Comparison of ENCODE assay signal across 26 mouse cellular contexts in the genomic region with DNA sequence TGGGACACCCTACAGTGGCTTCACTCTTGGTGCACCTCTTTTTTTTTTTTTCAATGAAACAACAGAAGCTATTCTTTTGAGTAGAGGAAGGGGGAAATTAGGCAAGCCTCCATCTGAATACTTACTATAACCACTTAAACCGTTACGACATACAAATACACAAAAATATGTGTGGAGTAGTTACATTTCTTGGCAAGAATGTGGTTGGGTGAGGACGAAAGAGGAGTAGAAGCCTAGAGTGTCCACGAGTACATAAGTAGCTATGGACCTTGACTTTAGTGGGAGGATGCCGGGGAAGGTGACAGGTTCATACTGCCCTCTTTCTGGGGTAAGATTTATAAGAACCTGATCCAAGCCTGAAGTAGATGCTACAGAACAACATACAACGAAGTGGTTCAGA. TPM values are rescaled to one million over a fixed set of nuclear protein-coding genes. Genes with fewer than 3 reads are reported as not detected.
DNase-seq lines count a peak whose midpoint lies in the region; ATAC-seq and TF ChIP-seq lines count a peak whose summit lies in the region.
"Had no signal": no experiment of that assay in that cellular context is flagged by ENCODE, and none has a peak within 500 bp of the region (broad histone marks: within the 10 kb centered on the region; RNA-seq: fewer than 3 reads in every experiment).

No protein-coding gene starts in this region.

- H3K27me3 ChIP-seq in lung, postnatal 0 days (replicated peaks; ENCODE audit: insufficient read depth, low read length), result no peaks in the 10 kb centered on the region
- H3K27me3 ChIP-seq in CH12.LX (replicated peaks), result no peaks in the 10 kb centered on the region
- H3K27me3 ChIP-seq: heart, embryonic 12.5 days; heart, embryonic 15.5 days had no signal

- H3K9me3 ChIP-seq in lung, postnatal 0 days (ENCODE audit: low read length), result no peaks in the 10 kb centered on the region
- no peaks in the 10 kb centered on the region for H3K9me3 ChIP-seq in CH12.LX (replicated peaks; ENCODE audit: low read length)
- H3K9me3 ChIP-seq: forebrain, embryonic 10.5 days; G1E; heart, embryonic 12.5 days; heart, embryonic 15.5 days had no signal

- H3K4me1 ChIP-seq in lung, postnatal 0 days (ENCODE audit: insufficient read depth, low read depth, low read length), result no peaks in the 10 kb centered on the region
- no peaks in the 10 kb centered on the region for H3K4me1 ChIP-seq in CH12.LX (ENCODE audit: control insufficient read depth in 1 of 2, insufficient read depth in 2 of 2)
- H3K4me1 ChIP-seq: heart, embryonic 12.5 days; heart, embryonic 15.5 days had no signal

- DNase-seq in heart, adult 11 months, result peak; percentile 60
- DNase-seq in heart, postnatal 10 days, result no peak
- peak; percentile 89 for DNase-seq in lung, postnatal 0 days (ENCODE audit: low spot score)
- DNase-seq in lung, postnatal 10 days, result no peak
- no peak for DNase-seq in CH12.LX (ENCODE audit: extremely low read depth)
- no peak for DNase-seq in spleen, adult 12 weeks (ENCODE audit: low spot score)
- DNase-seq: adrenal gland, postnatal 10 days; adrenal gland, postnatal 36 days; cerebellum, adult 18-20 months; cerebellum, adult 9-10 months; cerebellum, postnatal 14 days; forebrain, postnatal 0 days; gastrocnemius, adult 2 months; gastrocnemius, postnatal 14 days; heart, adult 2 months; heart, postnatal 14 days; heart, postnatal 4 days had no signal

- H3K4me3 ChIP-seq in lung, postnatal 0 days (ENCODE audit: low read depth, low read length), result no peak overlapping the region
- H3K4me3 ChIP-seq in CH12.LX (replicated peaks in 1 of 3; ENCODE audit: low read depth in 2 of 3, low read length in 2 of 3, poor library complexity in 1 of 3), result no peak overlapping the region
- H3K4me3 ChIP-seq: forebrain, embryonic 10.5 days; gastrocnemius, adult 2 months; heart, adult 2 months; heart, embryonic 12.5 days; heart, embryonic 15.5 days had no signal

- peak; percentile 90 for TF ChIP-seq EP300 in lung, postnatal 0 days (IDR thresholded peaks at IDR 0.05)
- TF ChIP-seq EP300 in CH12.LX (IDR thresholded peaks at IDR 0.05; ENCODE audit: low read length), result no peak

- H3K79me2 ChIP-seq in CH12.LX (replicated peaks; ENCODE audit: control insufficient read depth, extremely low read depth, insufficient read depth, poor library complexity, severe bottlenecking), result no peaks in the 10 kb centered on the region

- no peak for TF ChIP-seq POLR2A in CH12.LX (IDR thresholded peaks at IDR 0.05; ENCODE audit: low read depth, low read length)

- H3K27ac ChIP-seq in lung, postnatal 0 days (ENCODE audit: low read length), result no peak overlapping the region
- H3K27ac ChIP-seq in CH12.LX (ENCODE audit: insufficient read depth, low read depth), result no peak overlapping the region
- H3K27ac ChIP-seq: forebrain, embryonic 10.5 days; gastrocnemius, adult 2 months; heart, adult 2 months; heart, embryonic 15.5 days; hindbrain, embryonic 14.5 days; hindbrain, postnatal 0 days had no signal

- dilution Hi-C loops in CH12.LX (cut with MboI; ENCODE audit: extremely low pct_ligation_motif_present, extremely low pct_unique_long_range_greater_than_20kb, low sequenced_read_pairs), result no loop called here

- no peak overlapping the region for H3K4me2 ChIP-seq in lung, postnatal 0 days (replicated peaks; ENCODE audit: low read depth, low read length)
- peak overlapping the region; percentile 15; the same call in 1 of the 2 replicates for H3K4me2 ChIP-seq in CH12.LX (ENCODE audit: insufficient read depth, low read depth, poor library complexity, severe bottlenecking)
- H3K4me2 ChIP-seq: heart, embryonic 12.5 days; heart, embryonic 15.5 days; hindbrain, embryonic 14.5 days had no signal

- TF ChIP-seq CTCF in lung, postnatal 0 days (IDR thresholded peaks at IDR 0.05), result no peak
- no peak for TF ChIP-seq CTCF in CH12.LX (conservative IDR thresholded peaks at IDR 0.05 in 1 of 2, IDR thresholded peaks at IDR 0.05 in 1 of 2; ENCODE audit: low read depth in 2 of 2, low read length in 2 of 2)

- in situ Hi-C loops in CH12.LX (cut with MboI; ENCODE audit: low pct_ligation_motif_present, low pct_unique_long_range_greater_than_20kb, low sequenced_read_pairs), result loop anchor here (25.0 kb wide), 1 partner anchor 110 kb away; no protein-coding TSS in a partner anchor

- TF ChIP-seq RAD21 in CH12.LX (IDR thresholded peaks at IDR 0.05; ENCODE audit: low read depth, low read length), result no peak

- WGBS in lung, postnatal 0 days, result 55% methylated on average over 6 of the region's 6 CpGs

- no peaks in the 10 kb centered on the region for H3K36me3 ChIP-seq in lung, postnatal 0 days (ENCODE audit: insufficient read depth, low read length)
- no peaks in the 10 kb centered on the region for H3K36me3 ChIP-seq in CH12.LX (replicated peaks in 1 of 2; ENCODE audit: control insufficient read depth in 1 of 2, insufficient read depth in 1 of 2, low read length in 1 of 2)
- H3K36me3 ChIP-seq: forebrain, embryonic 10.5 days; G1E; heart, embryonic 12.5 days; heart, embryonic 15.5 days had no signal

- intact Hi-C loops in heart, postnatal 10 days (cut with DNase I), result no loop called here

- H3K9ac ChIP-seq in lung, postnatal 0 days (replicated peaks; ENCODE audit: low read depth), result no peak overlapping the region
- no peak overlapping the region for H3K9ac ChIP-seq in CH12.LX (ENCODE audit: insufficient read depth, low read depth)
- H3K9ac ChIP-seq: forebrain, postnatal 0 days; heart, embryonic 12.5 days; heart, embryonic 15.5 days; hindbrain, embryonic 14.5 days had no signal

- ATAC-seq in lung, postnatal 0 days, result peak; percentile 93
- ATAC-seq: forebrain, embryonic 14.5 days; forebrain, postnatal 0 days; hindbrain, postnatal 0 days; inflammation-experienced regulatory T-cells, adult 6 months; Patski had no signal

TF ChIP-seq in CH12.LX, 34 proteins besides CTCF, POLR2A, EP300 and RAD21:
- TF ChIP-seq POLR2AphosphoS2 (IDR thresholded peaks at IDR 0.05; ENCODE audit: low read depth, low read length), result no peak
- TF ChIP-seq ZNF384 (IDR thresholded peaks at IDR 0.05; ENCODE audit: low read depth, low read length), result 0 out of 2 replicates have a peak, but pooled peaks have one; percentile 22

RNA-seq across cellular contexts. Expression of gene Filip1, which starts 15.4 kb away (rescaled TPM):
- 100 to 1,000 TPM; 129 to 143 TPM for total RNA-seq in heart, postnatal 10 days (2021)
- polyA plus RNA-seq in lung, postnatal 0 days (2015; fragmentation: Nextera tagmentation; extraction: Ambion mirVana), result 10.1 and 12.2 TPM in 2 replicates
- total RNA-seq in CH12.LX (2012; rRNA removed) (0.50 and 1.5 TPM in 2 replicates), CH12.LX (2014; rRNA removed) (0.24 and 0.71 TPM in 2 replicates)
- 1.3 and 1.4 TPM in 2 replicates for polyA plus RNA-seq in CH12.LX (2012; ENCODE audit: insufficient read length, low read depth)
- polyA plus RNA-seq: G1E, Patski had no signal

Comparison
In these comparisons a context has a peak if more than half of its experiments do, and no peak if none do; other contexts are left out.
1. DNase-seq: peak in heart, adult 11 months (single experiment) and lung, postnatal 0 days (single experiment); none in heart, postnatal 10 days (0 of 2), lung, postnatal 10 days (single experiment), CH12.LX (single experiment) and spleen, adult 12 weeks (single experiment).
2. RNA of gene Filip1, which starts 15.4 kb away (total RNA-seq): 129 to 143 TPM in heart, postnatal 10 days; 0.24 to 1.5 TPM in CH12.LX; every median in the first group is over 10 times any median in the second.